Mouse (Mus musculus): Measurements from ENCODE around the gene Ubl5. TPM values are rescaled to one million over a fixed set of nuclear protein-coding genes. Genes with fewer than 3 reads are reported as not detected.

Gene Ubl5
- polyA plus RNA-seq (2021; fragmentation: Nextera tagmentation): 854 and 942 TPM in 2 replicates
- long read RNA-seq, experiment 1, transcript Ubl5-201 (5 exons, 2,114 nt): major isoform, 283 of 324 reads
- long read RNA-seq, experiment 1, transcript Ubl5-211 (5 exons, 505 nt): minor isoform, 21 of 324 reads
- long read RNA-seq, experiment 1, transcript Ubl5-203 (4 exons, 501 nt): minor isoform, 9 of 324 reads
- long read RNA-seq, experiment 1, partial matches to known transcripts: 0 of 324 reads
- long read RNA-seq, experiment 1, other reads (novel, unspliced or antisense): 6 of 324 reads
- long read RNA-seq, experiment 2, transcript Ubl5-201 (5 exons, 2,114 nt): major isoform, 28 of 34 reads
- long read RNA-seq, experiment 2, partial matches to known transcripts: 2 of 34 reads
- long read RNA-seq, experiment 2, other reads (novel, unspliced or antisense): 0 of 34 reads

DNA sequence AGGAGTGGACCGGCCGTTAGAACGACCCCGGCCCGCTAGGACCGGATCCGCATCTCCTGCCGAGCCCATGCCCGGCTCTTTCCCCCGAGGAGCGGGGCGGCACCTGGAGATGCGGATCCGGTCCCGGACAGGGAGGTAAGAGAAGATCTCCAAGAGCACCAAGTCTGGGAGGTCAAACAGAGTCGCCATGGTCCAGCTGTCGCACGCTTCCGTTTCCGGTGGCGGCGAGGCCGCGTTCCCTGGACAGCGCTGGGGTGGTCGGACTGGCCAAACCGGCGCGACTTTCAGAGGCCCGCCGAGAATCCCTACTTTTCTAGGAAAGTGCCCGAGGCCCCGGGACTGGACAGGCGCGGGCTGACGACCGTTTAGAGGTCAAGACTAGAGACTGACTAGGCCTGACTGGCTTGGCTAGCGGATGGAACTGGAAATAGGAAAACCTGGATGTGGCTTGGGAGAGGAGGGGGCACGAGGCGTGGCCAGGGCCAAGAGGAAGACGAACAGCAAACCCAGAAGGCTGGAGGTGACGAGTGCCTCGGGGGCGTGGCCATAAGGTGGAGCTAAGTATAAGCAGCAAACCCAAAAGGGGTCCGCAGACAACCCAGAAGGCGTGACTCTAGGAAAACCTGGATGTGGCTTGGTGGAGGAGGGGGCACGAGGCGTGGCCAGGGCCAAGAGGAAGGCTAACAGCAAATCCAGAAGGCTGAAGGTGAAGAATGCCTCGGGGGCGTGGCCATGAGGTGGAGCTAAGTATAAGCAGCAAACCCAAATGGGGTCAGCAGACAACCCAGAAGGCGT is at the start of gene Ubl5:
Gene Ubl5 (plus strand): TSS at position 778 of the 795 bp plus-strand sequence.

DNA sequence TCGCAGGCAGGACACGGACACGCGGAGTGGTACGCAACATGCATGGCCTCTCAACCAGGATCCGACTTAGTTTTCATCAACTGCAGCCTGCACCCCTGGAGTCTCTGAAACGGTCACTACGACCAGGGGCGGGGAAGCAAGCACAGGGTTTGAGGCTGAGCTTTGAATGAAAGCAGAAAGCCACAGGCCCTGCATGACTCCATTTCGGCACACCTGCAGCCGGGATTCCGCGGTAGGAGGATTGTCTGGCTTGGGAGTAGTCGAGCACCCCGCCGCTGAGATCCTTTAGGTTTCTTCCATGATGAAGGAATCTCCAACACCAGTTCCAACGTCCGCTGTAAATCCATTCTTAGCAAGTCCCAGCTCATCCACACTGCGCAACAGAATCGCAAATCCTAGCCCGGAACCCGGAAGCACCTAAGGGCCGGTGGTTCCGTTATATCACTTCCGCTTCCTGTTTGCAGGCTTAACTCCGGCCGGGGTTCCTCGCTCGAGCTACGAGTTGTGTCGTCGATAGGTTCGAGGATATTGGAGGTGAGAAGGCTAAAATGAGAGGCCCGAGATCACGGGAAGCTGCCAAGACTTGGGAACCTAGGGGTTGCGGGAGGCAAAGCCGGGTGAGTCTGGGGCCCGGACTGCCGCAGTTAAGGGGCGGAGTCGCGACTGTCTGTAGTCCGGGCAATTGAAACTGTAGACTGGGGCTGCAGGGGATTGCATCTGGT is 1.8 kb downstream of the Ubl5 start, which contains the start of gene Fbxl12:
Gene Fbxl12 (minus strand): TSS at position 408 of the 722 bp plus-strand sequence.

DNA sequence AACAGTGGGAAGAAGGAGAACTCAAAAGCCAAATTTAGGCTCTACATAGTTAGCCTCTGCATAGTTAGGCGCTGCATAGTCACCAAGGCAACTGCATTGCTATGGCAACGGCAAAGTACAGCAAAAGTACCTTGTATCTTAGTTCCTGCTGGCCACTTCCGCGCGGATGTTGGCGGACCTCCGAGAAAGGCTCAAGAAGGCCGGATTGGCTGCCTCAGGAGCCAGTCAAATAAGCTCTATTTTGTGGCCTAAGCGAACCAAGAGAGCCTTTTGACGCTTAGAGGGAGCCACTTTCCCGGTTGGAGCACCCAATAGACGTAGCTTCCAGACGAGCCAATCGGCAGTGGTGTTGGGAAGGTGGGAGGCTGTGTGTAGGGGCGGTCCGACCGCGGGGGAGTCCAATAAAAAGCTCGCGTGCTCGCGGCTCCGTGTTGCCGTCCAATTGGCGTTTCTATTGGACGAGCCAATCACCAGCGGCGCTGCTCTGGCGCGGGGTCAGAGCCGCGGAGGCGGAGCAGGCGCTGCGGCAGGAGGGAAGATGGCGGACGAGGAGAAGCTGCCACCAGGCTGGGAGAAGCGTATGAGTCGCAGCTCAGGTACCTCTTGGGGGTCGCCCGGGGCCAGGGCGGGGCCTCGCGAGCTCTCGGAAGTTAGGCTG is 9.1 kb downstream of the Ubl5 start, which contains the start of gene Pin1:
Gene Pin1 (plus strand): TSS at position 494 of the 658 bp plus-strand sequence.

Other genes with a start within 250 kb of the Ubl5 start
- gene Zfp26, start 182.7 kb upstream of the Ubl5 start, polyA plus RNA-seq (2021; fragmentation: Nextera tagmentation): 9.9 and 10.3 TPM in 2 replicates
- gene Zfp426, start 150.1 kb upstream of the Ubl5 start, polyA plus RNA-seq (2021; fragmentation: Nextera tagmentation): 10.7 and 11.8 TPM in 2 replicates
- 25.5 and 30.0 TPM in 2 replicates for gene Zfp266, start 121.5 kb upstream of the Ubl5 start, polyA plus RNA-seq (2021; fragmentation: Nextera tagmentation)
- gene Zfp846, start 61.6 kb upstream of the Ubl5 start, polyA plus RNA-seq (2021; fragmentation: Nextera tagmentation): 17.8 and 18.2 TPM in 2 replicates
- 6.4 and 7.5 TPM in 2 replicates for gene Fbxl12, start 1.9 kb downstream of the Ubl5 start, polyA plus RNA-seq (2021; fragmentation: Nextera tagmentation)
- gene Pin1, start 9.2 kb downstream of the Ubl5 start, polyA plus RNA-seq (2021; fragmentation: Nextera tagmentation): 57.9 and 58.1 TPM in 2 replicates
- 20.0 and 30.7 TPM in 2 replicates for gene Olfm2, start 103.5 kb downstream of the Ubl5 start, polyA plus RNA-seq (2021; fragmentation: Nextera tagmentation)
- 0.05 TPM in 1 of 2 replicates, not detected in the other for gene Col5a3, start 172.2 kb downstream of the Ubl5 start, polyA plus RNA-seq (2021; fragmentation: Nextera tagmentation)
- not detected in 2 replicates for gene Rdh8, start 175.6 kb downstream of the Ubl5 start, polyA plus RNA-seq (2021; fragmentation: Nextera tagmentation)
- gene A230050P20Rik, start 225.8 kb downstream of the Ubl5 start, polyA plus RNA-seq (2021; fragmentation: Nextera tagmentation): 29.3 and 32.9 TPM in 2 replicates
- 20.1 and 21.8 TPM in 2 replicates for gene Angptl6, start 236.8 kb downstream of the Ubl5 start, polyA plus RNA-seq (2021; fragmentation: Nextera tagmentation)
- 13.0 and 17.4 TPM in 2 replicates for gene Ppan, start 245.3 kb downstream of the Ubl5 start, polyA plus RNA-seq (2021; fragmentation: Nextera tagmentation)